Mouse (Mus musculus) C2C12 (cell line): Measurements from ENCODE around the gene Adh7. TPM values are rescaled to one million over a fixed set of nuclear protein-coding genes. Genes with fewer than 3 reads are reported as not detected.

Source experiments
- H3K27me3 ChIP-seq: one replicate; pipeline ENCODE4 v1.6.1; 2011; ENCODE audit not compliant: control insufficient read depth, insufficient read depth, insufficient read length
- H3K36me3 ChIP-seq: one replicate; pipeline ENCODE4 v1.6.1; 2011; ENCODE audit not compliant: control insufficient read depth, insufficient read depth
- H3K4me3 ChIP-seq: one replicate; pipeline ENCODE4 v1.5.1; 2011; ENCODE audit warnings: mild to moderate bottlenecking, control low read depth; ENCODE audit not compliant: poor library complexity, insufficient read depth, severe bottlenecking
- H3K79me2 ChIP-seq: one replicate; pipeline ENCODE4 v1.6.1; 2011; ENCODE audit not compliant: control insufficient read depth, insufficient read depth
- H3K79me3 ChIP-seq: one replicate; pipeline ENCODE4 v1.6.1; 2011; ENCODE audit warnings: low read depth, control low read depth
- H3ac ChIP-seq: one replicate; pipeline ENCODE3; 2011; ENCODE audit warnings: low read depth; ENCODE audit not compliant: control insufficient read depth, insufficient read length
- CEBPB ChIP-seq: IDR thresholded peaks from one replicate; pipeline ENCODE4 v1.6.1; 2011; ENCODE audit warnings: low read depth, mild to moderate bottlenecking, control low read depth, moderate library complexity
- CTCF ChIP-seq: IDR thresholded peaks from one replicate; pipeline ENCODE4 v1.5.1; 2011; ENCODE audit not compliant: control insufficient read depth, insufficient read depth, insufficient read length
- FOSL1 ChIP-seq: IDR thresholded peaks from one replicate; pipeline ENCODE4 v1.8.0; 2011; ENCODE audit warnings: mild to moderate bottlenecking, low read length; ENCODE audit not compliant: poor library complexity, insufficient read depth, severe bottlenecking
- MAX ChIP-seq: IDR thresholded peaks from one replicate; pipeline ENCODE4 v1.6.1; 2011; ENCODE audit warnings: mild to moderate bottlenecking, control low read depth
- MYOD1 ChIP-seq: IDR thresholded peaks from one replicate; pipeline ENCODE4 v1.6.1; 2011; ENCODE audit warnings: low read depth; ENCODE audit not compliant: control insufficient read depth, insufficient read length
- MYOG ChIP-seq: IDR thresholded peaks from one replicate; pipeline ENCODE4 v1.6.1; 2011; ENCODE audit not compliant: control insufficient read depth, insufficient read length; ENCODE audit errors: extremely low read depth
- USF1 ChIP-seq: IDR thresholded peaks from one replicate; pipeline ENCODE4 v1.6.1; 2011; ENCODE audit warnings: low read depth, mild to moderate bottlenecking, control low read depth, moderate library complexity
- polyA plus RNA-seq: library from polyadenylated mRNA; unstranded; fragments of >200 nt; fragmentation: generic; extraction: Trizol; gene quantifications from one replicate; pipeline ENCODE4 v1.2.1, GENCODE M21; 2012; ENCODE audit warnings: missing spikeins

Gene Adh7
- polyA plus RNA-seq, 1 experiment: 4.9 TPM

DNA sequence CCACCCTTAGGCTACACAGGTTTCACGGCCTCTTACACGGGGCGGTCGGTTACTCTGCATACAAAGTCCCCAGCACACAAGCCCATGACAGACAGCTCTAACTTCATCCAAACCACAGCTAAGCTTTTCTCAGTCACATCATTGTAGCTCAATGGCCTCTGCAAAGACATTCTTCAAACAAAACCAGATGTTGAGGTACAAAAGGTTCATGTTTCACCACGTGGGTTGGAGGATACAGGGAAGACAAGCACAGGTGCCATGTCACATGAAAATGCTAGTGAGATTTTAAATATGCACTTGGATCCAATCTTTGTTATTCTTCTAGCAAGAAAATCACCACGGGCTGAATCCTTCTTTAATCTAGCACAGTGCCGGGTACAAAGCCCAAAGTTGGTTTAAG is 7.8 kb downstream of the Adh7 start:
- Histone ChIP-seq H3K4me3 (no peak overlapping the region), H3K36me3 (peaks cover 29% of the 10 kb centered on the region), H3K79me3 (no peaks in the 10 kb centered on the region), H3ac (no peak overlapping the region), H3K27me3 (no peaks in the 10 kb centered on the region), H3K79me2 (no peaks in the 10 kb centered on the region)
- TF ChIP-seq MYOG: no peak
- TF ChIP-seq USF1: no peak
- TF ChIP-seq CTCF: no peak
- no peak for TF ChIP-seq MAX
- no peak for TF ChIP-seq MYOD1
- TF ChIP-seq FOSL1: no peak
- TF ChIP-seq CEBPB: no peak

GRCm38 (mm10) chr3:138225853-138226252 is 8.3 kb downstream of the Adh7 start:
- Histone ChIP-seq H3K27me3 (no peaks in the 10 kb centered on the region), H3K36me3 (peaks cover 30% of the 10 kb centered on the region), H3K79me2 (no peaks in the 10 kb centered on the region), H3K79me3 (no peaks in the 10 kb centered on the region), H3K4me3 (no peak overlapping the region), H3ac (no peak overlapping the region)
- TF ChIP-seq FOSL1 (no peak), MYOD1 (no peak), USF1 (no peak), CEBPB (no peak), MYOG (no peak), MAX (no peak), CTCF (no peak)

DNA sequence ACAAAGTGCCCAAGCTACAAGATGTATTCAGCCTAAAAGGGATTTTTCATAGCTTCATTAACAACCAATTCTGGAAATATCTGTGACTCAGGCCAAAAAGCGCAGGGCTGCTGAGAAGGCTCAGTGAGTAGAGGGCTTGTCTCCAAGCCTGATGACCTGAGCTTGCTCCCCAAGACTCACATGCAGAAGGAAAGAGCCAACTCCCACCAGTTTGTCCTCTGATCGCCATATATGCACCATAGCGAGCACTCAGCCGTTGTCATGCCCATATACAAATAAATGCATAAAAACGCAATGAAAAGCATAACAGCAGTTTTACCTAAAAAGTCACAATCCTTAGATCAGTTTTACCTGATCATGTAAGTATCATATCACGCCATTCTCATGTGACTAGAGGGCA is 8.9 kb downstream of the Adh7 start:
- Histone ChIP-seq H3K4me3 (no peak overlapping the region), H3K36me3 (peaks cover 30% of the 10 kb centered on the region), H3ac (no peak overlapping the region), H3K79me2 (no peaks in the 10 kb centered on the region), H3K79me3 (no peaks in the 10 kb centered on the region), H3K27me3 (no peaks in the 10 kb centered on the region)
- no peak for TF ChIP-seq MYOG
- no peak for TF ChIP-seq MAX
- no peak for TF ChIP-seq FOSL1
- no peak for TF ChIP-seq CTCF
- no peak for TF ChIP-seq MYOD1
- no peak for TF ChIP-seq USF1
- no peak for TF ChIP-seq CEBPB

- Histone ChIP-seq H3K79me2 (no peaks in the 10 kb centered on the region), H3K4me3 (no peak overlapping the region), H3K79me3 (no peaks in the 10 kb centered on the region), H3K36me3 (peaks cover 25% of the 10 kb centered on the region), H3K27me3 (no peaks in the 10 kb centered on the region), H3ac (no peak overlapping the region)
- TF ChIP-seq CTCF (no peak), MAX (no peak), MYOD1 (no peak), MYOG (no peak), CEBPB (no peak), FOSL1 (no peak), USF1 (no peak)
Measured at GRCm38 (mm10) chr3:138227082-138227481, 9.5 kb downstream of the Adh7 start.

GRCm38 (mm10) chr3:138227782-138228181 is 10.2 kb downstream of the Adh7 start:
- H3ac ChIP-seq: no peak overlapping the region
- no peaks in the 10 kb centered on the region for H3K79me3 ChIP-seq
- no peak overlapping the region for H3K4me3 ChIP-seq
- TF ChIP-seq FOSL1 (no peak), CTCF (no peak), MAX (no peak), MYOG (no peak), USF1 (no peak), MYOD1 (no peak), CEBPB (no peak)
- H3K79me2 ChIP-seq: no peaks in the 10 kb centered on the region
- peaks cover 25% of the 10 kb centered on the region for H3K36me3 ChIP-seq
- H3K27me3 ChIP-seq: no peaks in the 10 kb centered on the region

- H3K4me3 ChIP-seq: no peak overlapping the region
- no peaks in the 10 kb centered on the region for H3K79me3 ChIP-seq
- H3K36me3 ChIP-seq: peaks cover 17% of the 10 kb centered on the region
- H3K79me2 ChIP-seq: no peaks in the 10 kb centered on the region
- H3ac ChIP-seq: no peak overlapping the region
- no peak for TF ChIP-seq USF1
- TF ChIP-seq CTCF: no peak
- no peak for TF ChIP-seq MYOG
- no peaks in the 10 kb centered on the region for H3K27me3 ChIP-seq
Measured at GRCm38 (mm10) chr3:138229448-138229847, 11.9 kb downstream of the Adh7 start.
